Mouse (Mus musculus) heart, adult 2 months (tissue): Measurements from ENCODE around the gene Lsm3. TPM values are rescaled to one million over a fixed set of nuclear protein-coding genes. Genes with fewer than 3 reads are reported as not detected.

Experiments
- DNase-seq, 2 experiments: peaks; one replicate each; pipeline ENCODE4 v3.0.0; 2021
- H3K27ac ChIP-seq: fragments of 200-600 bp; 2 replicates; pipeline ENCODE4 v1.8.1; 2022
- H3K27me3 ChIP-seq: fragments of 200-500 bp; 2 replicates; pipeline ENCODE4 v1.6.1; 2012; ENCODE audit warnings: mild to moderate bottlenecking, low read length, inconsistent platforms, mixed read lengths; ENCODE audit not compliant: control insufficient read depth, insufficient read depth
- H3K36me3 ChIP-seq: fragments of 200-500 bp; 2 replicates; pipeline ENCODE4 v1.6.1; 2012; ENCODE audit warnings: low read length, inconsistent platforms; ENCODE audit not compliant: control insufficient read depth, insufficient read depth
- H3K4me1 ChIP-seq: fragments of 200-500 bp; 2 replicates; pipeline ENCODE4 v1.6.1; 2011; ENCODE audit warnings: low read length; ENCODE audit not compliant: control insufficient read depth, insufficient read depth
- H3K4me3 ChIP-seq: fragments of 200-600 bp; 2 replicates; pipeline ENCODE4 v1.8.1; 2022
- H3K79me2 ChIP-seq: fragments of 200-500 bp; replicated peaks from 2 replicates; pipeline ENCODE4 v1.6.1; 2012; ENCODE audit warnings: mild to moderate bottlenecking, inconsistent platforms, low read length, moderate library complexity, mixed read lengths; ENCODE audit not compliant: control insufficient read depth, insufficient read depth
- H3K9ac ChIP-seq: fragments of 200-500 bp; 2 replicates; pipeline ENCODE4 v1.6.1; 2012; ENCODE audit warnings: low read depth, mild to moderate bottlenecking, control low read depth, inconsistent platforms, low read length, mixed read lengths
- CTCF ChIP-seq: fragments of 200-600 bp; IDR thresholded peaks from 2 replicates; pipeline ENCODE4 v1.8.1; 2022; ENCODE audit warnings: antibody characterized with exemption, mild to moderate bottlenecking, moderate library complexity
- EP300 ChIP-seq: fragments of 200-500 bp; IDR thresholded peaks from 2 replicates; pipeline ENCODE4 v1.6.1; 2011; ENCODE audit warnings: low read depth, low read length, control low read depth; ENCODE audit not compliant: insufficient read depth
- POLR2A ChIP-seq: fragments of 200-500 bp; IDR thresholded peaks from 2 replicates; pipeline ENCODE4 v1.6.1; 2011; ENCODE audit warnings: mild to moderate bottlenecking, low read depth, low read length, control low read depth; ENCODE audit not compliant: insufficient read depth
- WGBS: fragments of 180-500 bp; shearing (Covaris S2); methylation state at CpG from one replicate; pipeline ENCODE4 v1.1.7; 2018; 5-methylcytosine and 5-hydroxymethylcytosine counted together
- intact Hi-C: fragments of 180-260 bp; cut with DNase I; formaldehyde crosslinking; loops from one replicate; pipeline ENCODE4 v1.15.1; 2025
- polyA plus RNA-seq: library from polyadenylated mRNA; depleted of rRNA; stranded (reverse); fragments of >200 nt; gene quantifications from 2 replicates; pipeline ENCODE4 v1.2.3, GENCODE M21; 2012
- total RNA-seq, 2 experiments: library from RNA; stranded (reverse); gene quantifications; 2 replicates each; pipeline ENCODE4 v1.2.3; 2021

The Lsm3 gene
- total and polyA plus RNA-seq, 3 experiments, result 31.0 to 59.7 (median 55.8) TPM

DNA sequence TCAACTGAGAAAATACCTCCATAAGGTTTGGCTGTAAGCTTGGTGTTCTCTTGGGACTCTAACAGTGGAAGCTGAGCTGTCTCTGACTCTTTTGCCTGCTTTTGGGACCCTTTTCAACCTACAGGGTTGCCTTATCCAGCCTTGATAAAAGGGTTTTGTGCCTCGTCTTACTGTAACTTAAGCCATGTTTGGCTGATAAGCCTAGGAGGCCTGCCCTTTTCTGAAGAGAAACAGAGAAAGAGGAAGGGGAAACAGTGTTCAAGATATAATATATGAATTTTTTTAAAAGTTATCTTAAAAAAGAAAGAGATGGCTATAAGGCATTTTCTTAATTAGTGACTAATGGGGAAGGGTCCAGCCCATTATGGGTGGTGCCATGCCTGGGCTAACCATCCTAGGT, 12.4 kb upstream of the Lsm3 start:
- no peak overlapping the region for H3K4me3 ChIP-seq
- DNase-seq, result no peak
- TF ChIP-seq CTCF, result no peak
- no peak for TF ChIP-seq EP300
- TF ChIP-seq POLR2A, result no peak
- no peaks in the 10 kb centered on the region for H3K27me3 ChIP-seq
- no peak overlapping the region for H3K9ac ChIP-seq
- H3K27ac ChIP-seq, result no peak overlapping the region
- H3K79me2 ChIP-seq, result no peaks in the 10 kb centered on the region
- intact Hi-C loops, result no loop called here
- no peaks in the 10 kb centered on the region for H3K36me3 ChIP-seq
- WGBS, result 91% methylated on average over 1 of the region's 1 CpGs
- H3K4me1 ChIP-seq, result no peaks in the 10 kb centered on the region

- intact Hi-C loops, result loop anchor here (5.0 kb wide), 1 partner anchor 219 kb away; no protein-coding TSS in a partner anchor
- TF ChIP-seq EP300 (no peak), CTCF (no peak), POLR2A (no peak)
- H3K36me3 ChIP-seq, result no peaks in the 10 kb centered on the region
- WGBS, result 93% methylated on average over 5 of the region's 5 CpGs
- H3K27ac ChIP-seq, result no peak overlapping the region
- no peak for DNase-seq
- no peaks in the 10 kb centered on the region for H3K4me1 ChIP-seq
- H3K27me3 ChIP-seq, result no peaks in the 10 kb centered on the region
- no peak overlapping the region for H3K4me3 ChIP-seq
- H3K9ac ChIP-seq, result no peak overlapping the region
- no peaks in the 10 kb centered on the region for H3K79me2 ChIP-seq
Observed at GRCm38 (mm10) chr6:91506036-91506435, 9.7 kb upstream of the Lsm3 start.

- Histone ChIP-seq H3K36me3 (no peaks in the 10 kb centered on the region), H3K27me3 (no peaks in the 10 kb centered on the region)
- 80% methylated on average over 3 of the region's 3 CpGs for WGBS
Observed at GRCm38 (mm10) chr6:91508041-91508440, 7.7 kb upstream of the Lsm3 start.

DNA sequence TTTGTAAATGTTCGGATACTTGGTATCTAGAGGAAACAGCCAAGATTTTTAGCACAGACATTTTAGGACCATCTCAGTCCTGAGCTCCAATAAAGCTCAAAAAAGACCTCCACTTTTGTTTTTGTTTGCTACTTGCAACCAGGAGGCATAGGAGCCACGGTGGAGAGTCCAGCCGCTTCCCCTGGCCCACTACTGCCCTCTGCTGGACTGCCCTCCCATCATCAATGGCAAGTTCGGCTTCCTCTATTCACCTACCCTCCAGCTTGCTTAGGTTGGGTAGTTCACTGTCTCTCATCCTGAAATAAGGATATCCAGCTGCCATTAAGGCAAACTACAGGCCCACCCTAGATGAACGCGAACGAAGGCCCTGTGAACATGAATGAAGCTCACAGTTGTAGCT, 6.4 kb upstream of the Lsm3 start:
- intact Hi-C loops, result loop anchor here (5.0 kb wide), 1 partner anchor 222 kb away; no protein-coding TSS in a partner anchor
- Histone ChIP-seq H3K27me3 (no peaks in the 10 kb centered on the region), H3K27ac (no peak overlapping the region), H3K4me3 (no peak overlapping the region), H3K4me1 (no peaks in the 10 kb centered on the region), H3K9ac (no peak overlapping the region), H3K36me3 (no peaks in the 10 kb centered on the region), H3K79me2 (no peaks in the 10 kb centered on the region)
- TF ChIP-seq CTCF (peak; percentile 97), POLR2A (no peak), EP300 (peak; percentile 52; the same call in 1 of the 2 replicates)
- WGBS, result 40% methylated on average over 7 of the region's 7 CpGs
- peak; percentile 70 to 84 for DNase-seq

More at GRCm38 (mm10) chr6:91508041-91508440, 7.7 kb upstream of the Lsm3 start:
- no peak for TF ChIP-seq CTCF
- TF ChIP-seq EP300, result no peak
- Histone ChIP-seq H3K4me3 (no peak overlapping the region), H3K79me2 (no peaks in the 10 kb centered on the region), H3K9ac (no peak overlapping the region), H3K27ac (no peak overlapping the region), H3K4me1 (no peaks in the 10 kb centered on the region)
- intact Hi-C loops, result loop anchor here (5.0 kb wide), 1 partner anchor 221 kb away; no protein-coding TSS in a partner anchor
- no peak for DNase-seq

DNA sequence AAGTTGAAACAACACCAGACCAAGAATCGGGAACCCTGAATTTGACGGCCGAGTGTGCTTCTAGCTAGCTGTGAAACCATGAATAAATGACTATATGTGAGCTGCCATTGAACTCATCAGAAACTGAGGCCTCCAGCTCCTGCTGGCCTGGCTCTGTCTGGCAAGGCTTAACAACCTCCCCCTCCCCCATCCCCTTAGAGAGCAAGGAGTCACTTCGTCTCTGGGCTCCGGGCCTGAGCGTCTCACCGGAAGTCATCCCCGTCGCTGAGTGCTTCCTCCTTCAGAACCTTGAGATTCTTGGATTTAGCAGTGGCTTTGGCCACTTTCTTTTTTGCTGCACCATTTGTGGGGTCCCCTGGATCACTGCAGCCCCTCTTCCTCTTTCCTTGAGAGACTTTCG, 5.5 kb upstream of the Lsm3 start:
- WGBS, result 63% methylated on average over 10 of the region's 10 CpGs
- intact Hi-C loops, result no loop called here
- DNase-seq, result no peak
- Histone ChIP-seq H3K4me1 (0 out of 2 replicates have a peak, but pooled peaks cover 2% of the 10 kb centered on the region), H3K36me3 (no peaks in the 10 kb centered on the region), H3K27ac (no peak overlapping the region), H3K79me2 (no peaks in the 10 kb centered on the region), H3K4me3 (no peak overlapping the region), H3K9ac (no peak overlapping the region), H3K27me3 (no peaks in the 10 kb centered on the region)
- TF ChIP-seq POLR2A (no peak), EP300 (no peak), CTCF (no peak)

- peaks cover 2% of the 10 kb centered on the region; the same call in 1 of the 2 replicates for H3K36me3 ChIP-seq
- no peak overlapping the region for H3K27ac ChIP-seq
- DNase-seq, result no peak
- no peak overlapping the region for H3K9ac ChIP-seq
- H3K4me1 ChIP-seq, result peaks cover 4% of the 10 kb centered on the region
- H3K4me3 ChIP-seq, result no peak overlapping the region
- H3K27me3 ChIP-seq, result no peaks in the 10 kb centered on the region
- 0 out of 2 replicates have a peak, but pooled peaks cover 2% of the 10 kb centered on the region for H3K79me2 ChIP-seq
- intact Hi-C loops, result no loop called here
- no peak for TF ChIP-seq CTCF
- no peak for TF ChIP-seq EP300
- TF ChIP-seq POLR2A, result no peak
Observed at GRCm38 (mm10) chr6:91514135-91514534, 1.6 kb upstream of the Lsm3 start.
